35 mouse cellular contexts compared by ENCODE assay signal in the genomic region with DNA sequence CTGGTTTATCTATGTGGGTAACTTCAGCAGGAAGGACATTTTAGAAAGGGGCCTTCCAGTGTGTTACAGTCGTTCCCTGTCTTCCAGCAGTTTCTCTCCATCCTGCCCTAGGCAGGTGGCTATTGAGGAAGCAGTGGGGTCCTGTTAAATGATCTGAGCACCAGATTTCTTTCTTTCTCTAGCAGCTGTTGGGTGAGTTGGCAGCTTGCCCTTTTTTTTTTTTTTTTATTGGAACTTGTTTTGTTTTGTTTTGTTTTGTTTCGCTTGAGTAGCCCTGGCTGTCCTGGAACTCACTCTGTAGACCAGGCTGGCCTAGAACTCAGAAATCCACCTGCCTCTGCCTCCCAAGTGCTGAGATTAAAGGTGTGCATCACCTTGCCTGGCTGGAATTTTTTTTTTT. TPM values are rescaled to one million over a fixed set of nuclear protein-coding genes. Genes with fewer than 3 reads are reported as not detected.
DNase-seq lines count a peak whose midpoint lies in the region; ATAC-seq and TF ChIP-seq lines count a peak whose summit lies in the region.
"Had no signal": no experiment of that assay in that cellular context is flagged by ENCODE, and none has a peak within 500 bp of the region (broad histone marks: within the 10 kb centered on the region; RNA-seq: fewer than 3 reads in every experiment).

No protein-coding gene starts in this region.

- H3K4me1 ChIP-seq in forebrain, embryonic 14.5 days (ENCODE audit: control insufficient read depth, insufficient read depth, low read length) = peaks cover 13% of the 10 kb centered on the region
- H3K4me1 ChIP-seq in forebrain, embryonic 16.5 days (replicated peaks; ENCODE audit: control insufficient read depth, insufficient read depth, low read length) = peaks cover 26% of the 10 kb centered on the region
- peaks cover 11% of the 10 kb centered on the region for H3K4me1 ChIP-seq in liver, adult 2 months (ENCODE audit: control insufficient read depth, insufficient read depth, low read length)
- peaks cover 34% of the 10 kb centered on the region for H3K4me1 ChIP-seq in liver, embryonic 15.5 days (replicated peaks)

- H3K9ac ChIP-seq in forebrain, embryonic 14.5 days (ENCODE audit: low read length) = no peak overlapping the region
- H3K9ac ChIP-seq in forebrain, embryonic 16.5 days (replicated peaks; ENCODE audit: low read depth, low read length) = no peak overlapping the region
- H3K9ac ChIP-seq in liver, adult 2 months (ENCODE audit: low read depth, low read length) = no peak overlapping the region
- no peak overlapping the region for H3K9ac ChIP-seq in liver, embryonic 15.5 days
- H3K9ac ChIP-seq: heart, embryonic 15.5 days; hindbrain, embryonic 15.5 days; neural tube, embryonic 13.5 days had no signal

- 60% methylated on average over 2 of the region's 2 CpGs for WGBS in forebrain, embryonic 14.5 days
- 41% methylated on average over 2 of the region's 2 CpGs for WGBS in forebrain, embryonic 16.5 days
- 10% methylated on average over 2 of the region's 2 CpGs for WGBS in liver, adult 2 months
- WGBS in liver, embryonic 15.5 days (ENCODE audit: insufficient replicate concordance) = 72% methylated on average over 2 of the region's 2 CpGs

- no peak overlapping the region for H3K4me2 ChIP-seq in forebrain, embryonic 14.5 days (ENCODE audit: low read length)
- no peak overlapping the region for H3K4me2 ChIP-seq in forebrain, embryonic 16.5 days (ENCODE audit: low read length)
- H3K4me2 ChIP-seq in liver, embryonic 15.5 days = no peak overlapping the region; the same call in 1 of the 2 replicates
- H3K4me2 ChIP-seq: heart, embryonic 15.5 days; hindbrain, embryonic 15.5 days; neural tube, embryonic 13.5 days had no signal

- DNase-seq in forebrain, embryonic 14.5 days (ENCODE audit: low spot score) = peak; percentile 34
- no peak for DNase-seq in liver, adult 2 months (ENCODE audit: extremely low read depth, low read depth, low spot score)
- no peak for DNase-seq in liver
- DNase-seq in adipocyte (ENCODE audit: low spot score) = peak; percentile 56
- no peak for DNase-seq in gastrocnemius, postnatal 14 days
- no peak for DNase-seq in spleen, postnatal 4 days (ENCODE audit: low spot score in 2 of 2)
- DNase-seq: cerebellum, adult 2 months; cerebellum, postnatal 36 days; embryo, embryonic 11 days; heart, postnatal 36 days; lung, adult 18-20 months; lung, postnatal 14 days; right cerebral cortex, adult 18-20 months; right cerebral cortex, postnatal 4 days had no signal

- TF ChIP-seq CTCF in liver, adult 2 months (IDR thresholded peaks at IDR 0.05; ENCODE audit: low read depth, low read length) = no peak

- no peaks in the 10 kb centered on the region for H3K9me3 ChIP-seq in forebrain, embryonic 14.5 days (replicated peaks; ENCODE audit: control insufficient read depth, low read length)
- no peaks in the 10 kb centered on the region for H3K9me3 ChIP-seq in forebrain, embryonic 16.5 days (ENCODE audit: control insufficient read depth, low read length)
- H3K9me3 ChIP-seq in liver, embryonic 15.5 days (replicated peaks) = no peaks in the 10 kb centered on the region
- H3K9me3 ChIP-seq: heart, embryonic 15.5 days; hindbrain, embryonic 15.5 days; limb, embryonic 10.5 days; megakaryocyte, embryonic 14.5 days; neural tube, embryonic 13.5 days had no signal

- no peaks in the 10 kb centered on the region for H3K27me3 ChIP-seq in forebrain, embryonic 14.5 days (replicated peaks; ENCODE audit: control insufficient read depth, insufficient read depth, low read length)
- H3K27me3 ChIP-seq in forebrain, embryonic 16.5 days (replicated peaks; ENCODE audit: control insufficient read depth, insufficient read depth, low read length) = no peaks in the 10 kb centered on the region
- no peaks in the 10 kb centered on the region for H3K27me3 ChIP-seq in liver, adult 2 months (ENCODE audit: control insufficient read depth, insufficient read depth, low read length)
- H3K27me3 ChIP-seq in liver, embryonic 15.5 days = no peaks in the 10 kb centered on the region
- H3K27me3 ChIP-seq: heart, embryonic 15.5 days; hindbrain, embryonic 15.5 days; megakaryocyte, embryonic 14.5 days; neural tube, embryonic 13.5 days; Patski had no signal

- peaks cover 8% of the 10 kb centered on the region; the same call in 1 of the 2 replicates for H3K79me2 ChIP-seq in liver, adult 2 months (ENCODE audit: control insufficient read depth, insufficient read depth, low read length)

- ATAC-seq in forebrain, embryonic 14.5 days = no peak
- no peak for ATAC-seq in forebrain, embryonic 16.5 days
- no peak for ATAC-seq in liver, embryonic 15.5 days (ENCODE audit: insufficient read depth)
- ATAC-seq: CD4-positive, CD25-positive, alpha-beta regulatory T cell, adult 4 months; midbrain, embryonic 16.5 days; Patski had no signal

- no peak for TF ChIP-seq POLR2A in liver, adult 2 months (IDR thresholded peaks at IDR 0.05; ENCODE audit: extremely low read depth, insufficient read depth, low read length)

- no peak overlapping the region for H3K27ac ChIP-seq in forebrain, embryonic 14.5 days (ENCODE audit: low read depth, low read length)
- no peak overlapping the region for H3K27ac ChIP-seq in forebrain, embryonic 16.5 days (ENCODE audit: low read length)
- H3K27ac ChIP-seq in liver, adult 2 months (replicated peaks; ENCODE audit: insufficient read depth, low read depth, low read length) = peak overlapping the region; percentile 99
- peak overlapping the region; percentile 45 for H3K27ac ChIP-seq in liver, embryonic 15.5 days (replicated peaks)
- H3K27ac ChIP-seq: heart, embryonic 15.5 days; hindbrain, embryonic 15.5 days; limb, embryonic 10.5 days; neural tube, embryonic 13.5 days had no signal

- H3K4me3 ChIP-seq in forebrain, embryonic 14.5 days (ENCODE audit: low read depth, low read length) = no peak overlapping the region
- H3K4me3 ChIP-seq in forebrain, embryonic 16.5 days (replicated peaks; ENCODE audit: low read length) = no peak overlapping the region
- no peak overlapping the region for H3K4me3 ChIP-seq in liver, adult 2 months (ENCODE audit: insufficient read depth, low read depth, low read length)
- H3K4me3 ChIP-seq in liver, embryonic 15.5 days (replicated peaks) = no peak overlapping the region
- H3K4me3 ChIP-seq: heart, embryonic 15.5 days; hindbrain, embryonic 15.5 days; limb, embryonic 10.5 days; myocyte; neural tube, embryonic 13.5 days had no signal

- intact Hi-C loops in gastrocnemius, postnatal 14 days (cut with DNase I; ENCODE audit: low total_unique reads) = no loop called here

- peaks cover 49% of the 10 kb centered on the region for H3K36me3 ChIP-seq in forebrain, embryonic 14.5 days (ENCODE audit: control insufficient read depth, insufficient read depth, low read length)
- peaks cover 7% of the 10 kb centered on the region; the same call in 1 of the 2 replicates for H3K36me3 ChIP-seq in forebrain, embryonic 16.5 days (ENCODE audit: control insufficient read depth, insufficient read depth)
- H3K36me3 ChIP-seq in liver, adult 2 months (ENCODE audit: control insufficient read depth, insufficient read depth, low read length) = peaks cover 48% of the 10 kb centered on the region
- H3K36me3 ChIP-seq in liver, embryonic 15.5 days (replicated peaks) = peaks cover 66% of the 10 kb centered on the region

RNA-seq across cellular contexts. Expression of a gene that starts 5.0 kb away (rescaled TPM):
- polyA plus RNA-seq in forebrain, embryonic 14.5 days (2014; fragmentation: Nextera tagmentation; extraction: Ambion mirVana) = 98.3 and 109 TPM in 2 replicates
- 126 and 139 TPM in 2 replicates for polyA plus RNA-seq in forebrain, embryonic 16.5 days (2015; fragmentation: Nextera tagmentation; extraction: Ambion mirVana)
- total RNA-seq in liver, adult 2 months (2014; rRNA removed) = 211 and 222 TPM in 2 replicates
- polyA plus RNA-seq in liver, adult 2 months (2012; rRNA removed) = 114 and 141 TPM in 2 replicates
- 39.5 and 49.8 TPM in 2 replicates for polyA plus RNA-seq in liver, embryonic 15.5 days (2015; fragmentation: Nextera tagmentation; extraction: Ambion mirVana)
- 10 to 100 TPM; 66.3 to 69.0 TPM for total RNA-seq in gastrocnemius, postnatal 14 days (2021)

RNA-seq across cellular contexts. Expression of a gene that starts 5.2 kb away (rescaled TPM):
- 7.9 and 8.1 TPM in 2 replicates for polyA plus RNA-seq in forebrain, embryonic 14.5 days (2014; fragmentation: Nextera tagmentation; extraction: Ambion mirVana)
- 5.4 and 6.8 TPM in 2 replicates for polyA plus RNA-seq in forebrain, embryonic 16.5 days (2015; fragmentation: Nextera tagmentation; extraction: Ambion mirVana)
- total RNA-seq in liver, adult 2 months (2014; rRNA removed) = 3.3 and 4.2 TPM in 2 replicates
- polyA plus RNA-seq in liver, adult 2 months (2012; rRNA removed) = 0.18 and 0.22 TPM in 2 replicates
- polyA plus RNA-seq in liver, embryonic 15.5 days (2015; fragmentation: Nextera tagmentation; extraction: Ambion mirVana) = 11.5 and 12.5 TPM in 2 replicates
- under 1 TPM; 0.89 to 0.92 TPM for total RNA-seq in gastrocnemius, postnatal 14 days (2021)

RNA-seq across cellular contexts. Expression of a gene that starts 25.1 kb away (rescaled TPM):
- polyA plus RNA-seq in forebrain, embryonic 14.5 days (2014; fragmentation: Nextera tagmentation; extraction: Ambion mirVana) = 2.3 and 3.4 TPM in 2 replicates
- polyA plus RNA-seq in forebrain, embryonic 16.5 days (2015; fragmentation: Nextera tagmentation; extraction: Ambion mirVana) = 1.9 and 2.4 TPM in 2 replicates
- total RNA-seq in liver, adult 2 months (2014; rRNA removed) = 6.4 and 7.7 TPM in 2 replicates
- polyA plus RNA-seq in liver, adult 2 months (2012; rRNA removed) = 15.2 and 23.1 TPM in 2 replicates
- polyA plus RNA-seq in liver, embryonic 15.5 days (2015; fragmentation: Nextera tagmentation; extraction: Ambion mirVana) = 7.7 and 7.8 TPM in 2 replicates
- 1 to 10 TPM; 2.3 to 3.1 TPM for total RNA-seq in gastrocnemius, postnatal 14 days (2021)

RNA-seq across cellular contexts. Expression of a gene that starts 42.1 kb away (rescaled TPM):
- not detected in 2 replicates for polyA plus RNA-seq in forebrain, embryonic 14.5 days (2014; fragmentation: Nextera tagmentation; extraction: Ambion mirVana)
- polyA plus RNA-seq in forebrain, embryonic 16.5 days (2015; fragmentation: Nextera tagmentation; extraction: Ambion mirVana) = not detected in 2 replicates
- not detected in 2 replicates for total RNA-seq in liver, adult 2 months (2014; rRNA removed)
- not detected in 2 replicates for polyA plus RNA-seq in liver, adult 2 months (2012; rRNA removed)
- polyA plus RNA-seq in liver, embryonic 15.5 days (2015; fragmentation: Nextera tagmentation; extraction: Ambion mirVana) = 0.16 TPM in 1 of 2 replicates, not detected in the other
- total RNA-seq in gastrocnemius, postnatal 14 days (2021) = not detected
- total RNA-seq: adrenal gland, adult 2 months; adrenal gland, postnatal 4 days; gastrocnemius, adult 18-20 months; gastrocnemius, postnatal 4 days; heart, adult 8-10 months; heart, postnatal 36 days; layer of hippocampus, adult 18-20 months; layer of hippocampus, postnatal 14 days; left cerebral cortex, adult 8-10 months had no signal
- polyA plus RNA-seq: adrenal gland, adult 2 months; CD4-positive, CD25-positive, alpha-beta regulatory T cell, adult 4 months; cerebellum, adult 2 months; heart, embryonic 15.5 days; hindbrain, embryonic 15.5 days; intestine, embryonic 14.5 days; limb, embryonic 10.5 days; midbrain, embryonic 16.5 days; myocyte; neural tube, embryonic 13.5 days; Patski; thymus, postnatal 0 days had no signal

Comparison
In these comparisons a context has a peak if more than half of its experiments do, and no peak if none do; other contexts are left out.
1. DNase-seq: peak in forebrain, embryonic 14.5 days (single experiment) and adipocyte (single experiment); none in liver, adult 2 months (single experiment), liver (single experiment), gastrocnemius, postnatal 14 days (single experiment) and spleen, postnatal 4 days (0 of 2).
2. H3K27ac ChIP-seq: peak in liver, adult 2 months (single experiment) and liver, embryonic 15.5 days (single experiment); none in forebrain, embryonic 14.5 days (single experiment) and forebrain, embryonic 16.5 days (single experiment).